Mouse (Mus musculus) hindbrain, embryonic 14.5 days (tissue): ENCODE measurements around the gene Mrps18a. TPM values are rescaled to one million over a fixed set of nuclear protein-coding genes. Genes with fewer than 3 reads are reported as not detected.

Experiments
- ATAC-seq: fragments of 200-750 bp; cut with Nextera tagmentation; 2 replicates; pipeline ENCODE4 v1.8.0; 2017; ENCODE audit warnings: moderate number of reproducible peaks, mild to moderate bottlenecking, moderate TSS enrichment, moderate library complexity; ENCODE audit not compliant: low FRiP score
- DNase-seq: peaks from one replicate; pipeline ENCODE4 v3.0.0-alpha.2; 2015; ENCODE audit warnings: low spot score
- H3K27ac ChIP-seq: fragments of 300-500 bp; sonication (generic); 2 replicates; pipeline ENCODE4 v1.5.1; 2014; ENCODE audit warnings: mild to moderate bottlenecking, moderate library complexity
- H3K27me3 ChIP-seq: fragments of 300-500 bp; sonication (generic); 2 replicates; pipeline ENCODE4 v1.6.1; 2014; ENCODE audit warnings: mild to moderate bottlenecking, low read length, mixed read lengths; ENCODE audit not compliant: control insufficient read depth, insufficient read depth
- H3K36me3 ChIP-seq: fragments of 300-500 bp; sonication (generic); replicated peaks from 2 replicates; pipeline ENCODE4 v1.6.1; 2014; ENCODE audit not compliant: control insufficient read depth, insufficient read depth
- H3K4me1 ChIP-seq: fragments of 300-500 bp; sonication (generic); replicated peaks from 2 replicates; pipeline ENCODE4 v1.6.1; 2014; ENCODE audit warnings: antibody characterized with exemption, low read length, mixed read lengths; ENCODE audit not compliant: control insufficient read depth, insufficient read depth
- H3K4me2 ChIP-seq: fragments of 300-500 bp; sonication (generic); replicated peaks from 2 replicates; pipeline ENCODE4 v1.6.1; 2014; ENCODE audit warnings: mild to moderate bottlenecking, moderate library complexity
- H3K4me3 ChIP-seq: fragments of 300-500 bp; sonication (generic); replicated peaks from 2 replicates; pipeline ENCODE4 v1.5.1; 2014; ENCODE audit warnings: mild to moderate bottlenecking, low read length
- H3K9ac ChIP-seq: fragments of 300-500 bp; sonication (generic); 2 replicates; pipeline ENCODE4 v1.6.1; 2014
- H3K9me3 ChIP-seq: fragments of 300-500 bp; sonication (generic); 2 replicates; pipeline ENCODE4 v1.6.1; 2016; ENCODE audit warnings: low read length; ENCODE audit not compliant: control insufficient read depth
- WGBS: fragments of 180-500 bp; shearing (Covaris S2); extraction: QIAGEN DNeasy Blood & Tissue Kit; methylation state at CpG from one replicate; pipeline ENCODE4 v1.1.7; 2014; 5-methylcytosine and 5-hydroxymethylcytosine counted together
- polyA plus RNA-seq: library from polyadenylated mRNA; unstranded; fragments of >200 nt; fragmentation: Nextera tagmentation; extraction: Ambion mirVana; gene quantifications from 2 replicates; pipeline ENCODE4 v1.2.1, GENCODE M21; 2014

Gene Mrps18a
- polyA plus RNA-seq, 1 experiment from 2014 or later: 148 TPM

- WGBS: 70% methylated on average over 5 of the region's 5 CpGs
- no peak overlapping the region for H3K9ac ChIP-seq
- no peak overlapping the region for H3K4me3 ChIP-seq
- no peaks in the 10 kb centered on the region for H3K4me1 ChIP-seq
- no peaks in the 10 kb centered on the region for H3K36me3 ChIP-seq
- no peak overlapping the region for H3K4me2 ChIP-seq
- ATAC-seq (no peak), DNase-seq (no peak)
- H3K27me3 ChIP-seq: no peaks in the 10 kb centered on the region
- H3K27ac ChIP-seq: no peak overlapping the region
- H3K9me3 ChIP-seq: 0 out of 2 replicates have a peak, but pooled peaks cover 2% of the 10 kb centered on the region
Observed at GRCm38 (mm10) chr17:46075551-46076259, 35.1 kb upstream of the Mrps18a start.

- no peak overlapping the region for H3K27ac ChIP-seq
- no peaks in the 10 kb centered on the region for H3K36me3 ChIP-seq
- H3K9ac ChIP-seq: no peak overlapping the region
- H3K4me1 ChIP-seq: no peaks in the 10 kb centered on the region
- H3K4me2 ChIP-seq: no peak overlapping the region
- H3K4me3 ChIP-seq: no peak overlapping the region
- DNase-seq: no peak
- H3K9me3 ChIP-seq: 0 out of 2 replicates have a peak, but pooled peaks cover 2% of the 10 kb centered on the region
- no peak for ATAC-seq
- WGBS: 100% methylated on average over 1 of the region's 1 CpGs
- no peaks in the 10 kb centered on the region for H3K27me3 ChIP-seq
Observed at GRCm38 (mm10) chr17:46076260-46076551, 34.6 kb upstream of the Mrps18a start.

DNA sequence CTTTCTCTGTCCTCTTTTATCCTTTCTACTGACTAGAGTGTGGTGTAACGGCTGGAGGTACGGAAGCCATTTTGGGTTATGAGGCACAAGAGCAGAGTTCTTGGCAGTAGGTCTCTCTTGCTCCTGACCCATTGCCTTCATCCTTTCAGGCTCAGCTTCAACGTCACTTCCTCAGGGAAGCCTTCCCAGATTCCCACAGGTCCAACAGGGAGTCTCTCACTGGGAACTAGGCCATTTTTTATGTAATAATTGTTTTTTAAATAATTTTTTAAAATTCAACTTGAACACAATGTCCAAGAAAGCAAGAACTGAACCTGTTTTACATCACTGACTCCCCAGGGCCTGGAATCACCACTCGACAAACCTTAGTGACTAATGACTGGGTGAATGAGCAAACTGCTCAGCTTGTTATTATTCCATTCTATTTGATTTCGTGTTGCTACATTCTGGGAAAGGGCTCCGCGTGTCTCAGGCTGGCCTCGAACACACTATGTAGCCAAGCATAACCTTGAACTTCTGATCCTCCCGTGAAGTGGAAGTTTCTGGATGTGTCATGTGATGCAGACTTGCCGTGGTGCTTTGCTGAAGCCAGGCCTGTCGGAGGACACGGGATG, 32.8 kb upstream of the Mrps18a start:
- no peak overlapping the region for H3K9ac ChIP-seq
- H3K4me3 ChIP-seq: no peak overlapping the region
- H3K27me3 ChIP-seq: no peaks in the 10 kb centered on the region
- no peaks in the 10 kb centered on the region for H3K36me3 ChIP-seq
- H3K4me1 ChIP-seq: no peaks in the 10 kb centered on the region
- no peak for ATAC-seq
- 0 out of 2 replicates have a peak, but pooled peaks cover 2% of the 10 kb centered on the region for H3K9me3 ChIP-seq
- no peak for DNase-seq
- no peak overlapping the region for H3K4me2 ChIP-seq
- 94% methylated on average over 12 of the region's 12 CpGs for WGBS
- H3K27ac ChIP-seq: no peak overlapping the region

- DNase-seq: no peak
- peaks cover 2% of the 10 kb centered on the region; the same call in 1 of the 2 replicates for H3K4me1 ChIP-seq
- 80% methylated on average over 2 of the region's 2 CpGs for WGBS
- no peaks in the 10 kb centered on the region for H3K27me3 ChIP-seq
- H3K9me3 ChIP-seq: 0 out of 2 replicates have a peak, but pooled peaks cover 2% of the 10 kb centered on the region
- no peak overlapping the region for H3K27ac ChIP-seq
- no peaks in the 10 kb centered on the region for H3K36me3 ChIP-seq
- ATAC-seq: no peak
- H3K4me2 ChIP-seq: no peak overlapping the region
- no peak overlapping the region for H3K9ac ChIP-seq
- no peak overlapping the region for H3K4me3 ChIP-seq
Observed at GRCm38 (mm10) chr17:46079037-46079436, 31.7 kb upstream of the Mrps18a start.

DNA sequence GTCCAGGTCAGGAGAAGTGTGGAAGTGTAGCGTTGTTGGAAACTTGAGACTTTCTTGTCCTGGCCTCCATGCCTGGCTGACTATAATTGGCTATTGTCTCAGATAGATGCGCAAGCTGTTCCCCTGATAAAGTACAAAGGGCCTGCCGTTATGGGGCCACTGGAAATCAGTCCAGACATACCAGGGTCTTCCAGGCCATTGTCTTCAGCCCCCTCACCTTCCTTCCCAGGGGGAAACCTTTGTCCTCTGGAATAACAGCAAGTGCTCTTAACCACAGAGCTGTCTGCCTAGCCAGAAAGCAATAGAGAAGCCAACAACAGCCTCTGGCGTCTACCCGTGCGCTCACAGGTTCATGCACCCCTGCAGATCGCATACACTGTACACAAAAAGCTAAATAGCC, 30.4 kb upstream of the Mrps18a start:
- DNase-seq (no peak), ATAC-seq (no peak)
- Histone ChIP-seq H3K27ac (no peak overlapping the region), H3K4me2 (no peak overlapping the region), H3K9ac (no peak overlapping the region), H3K36me3 (no peaks in the 10 kb centered on the region), H3K9me3 (0 out of 2 replicates have a peak, but pooled peaks cover 2% of the 10 kb centered on the region), H3K4me1 (peaks cover 12% of the 10 kb centered on the region; the same call in 1 of the 2 replicates), H3K4me3 (no peak overlapping the region), H3K27me3 (no peaks in the 10 kb centered on the region)
- WGBS: 35% methylated on average over 7 of the region's 7 CpGs

DNA sequence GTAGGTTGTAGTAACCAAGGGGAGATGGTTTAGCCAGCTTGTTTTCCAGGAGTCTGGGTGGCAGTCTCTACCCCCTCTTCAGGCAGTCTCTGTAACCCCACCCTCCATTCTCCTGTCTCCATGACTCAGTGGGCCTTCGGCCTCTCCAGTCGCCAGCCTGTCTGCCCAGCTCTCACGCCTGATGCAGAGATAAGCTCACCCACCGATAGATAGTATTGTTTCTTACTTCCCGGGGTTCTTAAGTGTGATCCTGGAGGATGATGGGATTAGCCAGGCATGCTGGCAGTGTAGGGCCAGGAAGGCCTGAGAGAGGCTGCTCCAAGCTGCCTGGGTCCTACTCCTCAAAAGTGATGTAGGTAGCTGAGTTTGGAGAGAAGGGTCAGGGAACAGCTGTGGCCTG, 29.7 kb upstream of the Mrps18a start:
- H3K36me3 ChIP-seq: no peaks in the 10 kb centered on the region
- no peak for DNase-seq
- H3K27me3 ChIP-seq: no peaks in the 10 kb centered on the region
- 60% methylated on average over 5 of the region's 5 CpGs for WGBS
- H3K27ac ChIP-seq: no peak overlapping the region
- H3K4me3 ChIP-seq: no peak overlapping the region
- peaks cover 12% of the 10 kb centered on the region; the same call in 1 of the 2 replicates for H3K4me1 ChIP-seq
- H3K9ac ChIP-seq: no peak overlapping the region
- H3K4me2 ChIP-seq: no peak overlapping the region
- no peak for ATAC-seq
- 0 out of 2 replicates have a peak, but pooled peaks cover 2% of the 10 kb centered on the region for H3K9me3 ChIP-seq

DNA sequence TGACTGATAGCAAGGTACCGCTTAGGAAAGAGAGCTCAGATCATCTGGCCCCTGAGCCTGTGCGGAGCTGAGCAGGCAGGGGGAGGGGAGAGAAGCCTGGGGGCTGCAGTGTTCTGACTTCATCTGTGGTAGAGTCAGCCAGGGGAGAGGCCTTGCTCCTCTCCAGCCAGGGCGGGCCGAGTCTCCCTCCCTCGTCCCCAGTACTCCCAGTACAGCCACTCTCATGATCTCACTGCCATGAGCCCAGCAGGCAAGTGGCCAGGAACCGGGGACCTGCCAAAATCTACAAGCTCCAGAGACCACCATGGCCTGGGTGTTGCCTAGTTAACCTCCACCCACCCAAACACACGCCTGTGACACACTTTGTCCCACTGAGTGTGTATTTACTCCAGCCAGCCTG, 29.1 kb upstream of the Mrps18a start:
- 76% methylated on average over 7 of the region's 7 CpGs for WGBS
- Histone ChIP-seq H3K27ac (no peak overlapping the region), H3K4me2 (no peak overlapping the region), H3K9me3 (0 out of 2 replicates have a peak, but pooled peaks cover 2% of the 10 kb centered on the region), H3K9ac (no peak overlapping the region), H3K4me3 (no peak overlapping the region), H3K4me1 (peaks cover 12% of the 10 kb centered on the region; the same call in 1 of the 2 replicates), H3K27me3 (no peaks in the 10 kb centered on the region), H3K36me3 (no peaks in the 10 kb centered on the region)
- DNase-seq (no peak), ATAC-seq (no peak)

- no peak overlapping the region for H3K9ac ChIP-seq
- H3K27ac ChIP-seq: no peak overlapping the region; the same call in 1 of the 2 replicates
- H3K4me1 ChIP-seq: peaks cover 12% of the 10 kb centered on the region; the same call in 1 of the 2 replicates
- no peaks in the 10 kb centered on the region for H3K27me3 ChIP-seq
- H3K36me3 ChIP-seq: no peaks in the 10 kb centered on the region
- H3K9me3 ChIP-seq: 0 out of 2 replicates have a peak, but pooled peaks cover 2% of the 10 kb centered on the region
- WGBS: 83% methylated on average over 3 of the region's 3 CpGs
- ATAC-seq (no peak), DNase-seq (no peak)
- no peak overlapping the region for H3K4me3 ChIP-seq
- H3K4me2 ChIP-seq: no peak overlapping the region
Observed at GRCm38 (mm10) chr17:46083381-46083780, 27.4 kb upstream of the Mrps18a start.

DNA sequence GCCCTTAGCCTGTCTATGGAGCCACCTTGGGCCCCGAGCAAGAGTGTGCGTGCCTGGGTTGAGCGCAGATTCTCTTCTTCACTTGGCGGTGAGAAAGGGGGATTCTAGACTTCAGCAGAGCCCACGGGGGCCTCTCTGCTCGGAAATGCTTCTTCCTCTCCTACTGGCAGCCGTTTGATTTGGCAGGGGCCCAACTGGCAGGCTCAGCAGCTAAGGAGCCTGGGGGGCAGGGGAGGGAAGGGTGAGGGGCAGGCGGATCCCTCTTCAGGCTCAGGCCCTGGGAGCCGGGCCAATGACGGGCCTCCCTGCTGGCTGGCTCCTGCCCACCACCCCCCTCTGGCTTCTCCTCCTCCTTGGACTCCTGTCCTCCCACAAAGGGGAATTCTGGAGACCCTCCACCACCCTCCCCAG, 26.7 kb upstream of the Mrps18a start:
- Histone ChIP-seq H3K9me3 (0 out of 2 replicates have a peak, but pooled peaks cover under 1% of the 10 kb centered on the region), H3K9ac (no peak overlapping the region), H3K4me2 (peak overlapping the region; percentile 25), H3K4me1 (peaks cover 12% of the 10 kb centered on the region; the same call in 1 of the 2 replicates), H3K27ac (peak overlapping the region; percentile 57), H3K27me3 (no peaks in the 10 kb centered on the region), H3K36me3 (no peaks in the 10 kb centered on the region), H3K4me3 (no peak overlapping the region)
- ATAC-seq (peak; percentile 89), DNase-seq (peak; percentile 85)
- WGBS: 7% methylated on average over 10 of the region's 10 CpGs
